Mouse (Mus musculus): ENCODE results near the gene Gpr108. TPM values are rescaled to one million over a fixed set of nuclear protein-coding genes. Genes with fewer than 3 reads are reported as not detected.
"Not testable (repeated sequence)": the region's sequence is repeated elsewhere in the genome, so short reads cannot be mapped to it uniquely, and the experiment has no call there.

Gene Gpr108
- polyA plus RNA-seq, 1 experiment from 2014 or later, result 32.6 TPM

GRCm38 (mm10) chr17:57279591-57280224 is 31.5 kb upstream of the Gpr108 start:
- Histone ChIP-seq H3K9ac (no peak overlapping the region), H3K4me1 (replicated peaks) (peaks cover 11% of the 10 kb centered on the region), H3K4me3 (replicated peaks) (no peak overlapping the region; the same call in 1 of the 2 replicates), H3K4me2 (replicated peaks) (no peak overlapping the region), H3K36me3 (no peaks in the 10 kb centered on the region), H3K27me3 (replicated peaks) (no peaks in the 10 kb centered on the region), H3K27ac (no peak overlapping the region), H3K9me3 (no peaks in the 10 kb centered on the region)
- WGBS, result 48% methylated on average over 9 of the region's 9 CpGs
- no peak for ATAC-seq

- no peak for ATAC-seq
- 55% methylated on average over 26 of the region's 26 CpGs for WGBS
- no peak within 1 kb of the TSS for H3K4me2 ChIP-seq (replicated peaks)
- H3K4me1 ChIP-seq (replicated peaks), result peaks cover 12% of the 10 kb centered on the region
- no peaks in the 10 kb centered on the region for H3K27me3 ChIP-seq (replicated peaks)
- no peak within 1 kb of the TSS for H3K27ac ChIP-seq
- H3K36me3 ChIP-seq, result no peaks in the 10 kb centered on the region
- H3K9me3 ChIP-seq, result no peaks in the 10 kb centered on the region
- peak within 1 kb of the TSS; percentile 5; the same call in 1 of the 2 replicates for H3K4me3 ChIP-seq (replicated peaks)
- H3K9ac ChIP-seq, result no peak within 1 kb of the TSS
These were observed 30.8 kb upstream of the Gpr108 start, which contains the start of gene Vav1 for GRCm38 (mm10) chr17:57278943-57279590. Vav1 (plus strand) TSS chr17:57279100.

DNA sequence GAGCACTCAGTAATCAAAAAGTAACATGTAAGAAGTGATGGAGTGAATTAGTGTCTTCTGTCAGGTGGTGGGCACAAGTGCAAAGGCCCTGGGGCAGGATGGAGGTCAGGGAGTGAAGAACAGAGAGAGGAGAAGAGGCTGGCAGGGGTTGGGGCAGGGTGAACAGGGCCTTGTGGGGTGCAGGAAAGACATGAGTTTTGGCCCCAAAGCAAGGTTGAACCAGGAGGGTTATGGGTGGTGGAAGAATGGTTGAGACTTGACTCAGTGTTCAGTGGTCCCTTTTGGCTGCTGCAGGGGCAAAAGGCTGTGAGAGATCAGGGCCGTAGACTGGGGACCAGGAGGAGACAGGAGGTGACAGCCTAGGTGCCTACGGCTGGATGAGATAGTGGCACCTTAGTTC is 30.3 kb upstream of the Gpr108 start:
- Histone ChIP-seq H3K4me2 (replicated peaks) (no peak overlapping the region), H3K4me1 (replicated peaks) (peaks cover 12% of the 10 kb centered on the region), H3K27ac (no peak overlapping the region), H3K9ac (no peak overlapping the region), H3K9me3 (no peaks in the 10 kb centered on the region), H3K4me3 (replicated peaks) (no peak overlapping the region), H3K27me3 (replicated peaks) (no peaks in the 10 kb centered on the region), H3K36me3 (no peaks in the 10 kb centered on the region)
- no peak for ATAC-seq
- WGBS, result 75% methylated on average over 2 of the region's 2 CpGs

- WGBS, result 79% methylated on average over 5 of the region's 5 CpGs
- H3K4me3 ChIP-seq (replicated peaks); H3K27me3 ChIP-seq (replicated peaks); H3K9ac ChIP-seq; H3K27ac ChIP-seq; H3K36me3 ChIP-seq; H3K4me2 ChIP-seq (replicated peaks); ATAC-seq; H3K9me3 ChIP-seq: not testable (repeated sequence)
- peaks cover 12% of the 10 kb centered on the region for H3K4me1 ChIP-seq (replicated peaks)
These were observed 29.5 kb upstream of the Gpr108 start for GRCm38 (mm10) chr17:57277598-57278261.

- H3K4me1 ChIP-seq (replicated peaks), result peaks cover 12% of the 10 kb centered on the region
- H3K27ac ChIP-seq, result no peak overlapping the region
- ATAC-seq, result peak; percentile 46
- no peaks in the 10 kb centered on the region for H3K27me3 ChIP-seq (replicated peaks)
- H3K4me3 ChIP-seq (replicated peaks), result peak overlapping the region; percentile 52
- WGBS, result under 1% methylated on average over 20 of the region's 20 CpGs
- peak overlapping the region; percentile 84 for H3K4me2 ChIP-seq (replicated peaks)
- H3K9me3 ChIP-seq, result no peaks in the 10 kb centered on the region
- no peak overlapping the region for H3K9ac ChIP-seq
- H3K36me3 ChIP-seq, result no peaks in the 10 kb centered on the region
These were observed 28.4 kb upstream of the Gpr108 start for GRCm38 (mm10) chr17:57276634-57277121.

- peak overlapping the region; percentile 47 for H3K9ac ChIP-seq
- ATAC-seq, result peak; percentile 52
- peak overlapping the region; percentile 52 for H3K4me3 ChIP-seq (replicated peaks)
- H3K4me2 ChIP-seq (replicated peaks), result peak overlapping the region; percentile 84
- no peaks in the 10 kb centered on the region for H3K9me3 ChIP-seq
- peaks cover 12% of the 10 kb centered on the region for H3K4me1 ChIP-seq (replicated peaks)
- WGBS, result 2% methylated on average over 13 of the region's 13 CpGs
- H3K27me3 ChIP-seq (replicated peaks), result no peaks in the 10 kb centered on the region
- no peaks in the 10 kb centered on the region for H3K36me3 ChIP-seq
- no peak overlapping the region for H3K27ac ChIP-seq
These were observed 27.7 kb upstream of the Gpr108 start for GRCm38 (mm10) chr17:57275997-57276351.

DNA sequence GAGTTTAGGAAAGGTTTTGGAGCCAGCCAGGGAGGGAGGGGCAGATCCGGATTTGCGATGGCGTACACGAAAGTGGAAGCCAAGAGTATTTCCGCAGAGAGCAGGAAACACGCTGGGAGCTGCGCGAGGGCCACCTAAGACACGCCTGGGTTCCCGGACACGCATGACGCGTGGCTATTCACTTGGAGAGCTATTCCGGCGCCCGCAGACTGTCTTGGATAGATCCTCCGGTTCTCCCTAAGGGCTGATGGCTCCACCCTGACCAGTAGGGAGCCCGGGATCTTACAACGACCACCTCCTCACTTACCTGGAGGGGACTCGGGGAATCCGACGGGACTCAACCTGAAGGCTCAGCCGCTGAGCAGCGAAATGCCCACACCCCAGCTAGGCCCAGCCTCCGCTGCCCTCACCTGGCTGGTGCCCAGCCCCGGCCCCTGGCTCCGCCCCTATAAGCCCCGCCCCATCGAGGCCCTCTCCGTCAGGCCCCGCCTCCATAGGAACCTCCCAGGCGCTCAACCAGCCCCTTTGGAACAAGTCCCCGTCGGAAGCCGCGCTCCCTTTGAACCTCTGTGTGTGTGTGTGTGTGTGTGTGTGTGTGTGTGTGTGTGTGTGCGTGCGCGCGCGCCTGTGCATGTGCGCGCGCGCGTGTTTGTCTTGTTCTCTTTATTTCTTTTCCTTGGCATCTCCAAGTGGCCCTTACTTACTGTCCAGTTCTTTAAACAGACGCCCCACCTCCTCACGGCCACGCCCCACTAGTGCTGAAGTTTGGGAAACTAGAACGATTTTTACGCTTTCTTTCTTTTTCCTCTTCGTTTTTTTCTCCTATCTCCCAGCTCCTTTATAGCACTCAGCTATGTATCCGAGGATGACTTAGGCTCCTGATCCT is 27.1 kb upstream of the Gpr108 start:
- under 1% methylated on average over 53 of the region's 53 CpGs for WGBS
- ATAC-seq, result peak; percentile 93
- H3K27ac ChIP-seq, result no peak overlapping the region

GRCm38 (mm10) chr17:57274686-57275085 is 26.4 kb upstream of the Gpr108 start:
- H3K9me3 ChIP-seq, result no peaks in the 10 kb centered on the region
- H3K27me3 ChIP-seq (replicated peaks), result no peaks in the 10 kb centered on the region
- no peak overlapping the region for H3K27ac ChIP-seq
- peak overlapping the region; percentile 52 for H3K4me3 ChIP-seq (replicated peaks)
- H3K9ac ChIP-seq, result peak overlapping the region; percentile 47
- H3K36me3 ChIP-seq, result no peaks in the 10 kb centered on the region
- ATAC-seq, result no peak
- peaks cover 12% of the 10 kb centered on the region for H3K4me1 ChIP-seq (replicated peaks)
- 8% methylated on average over 15 of the region's 15 CpGs for WGBS
- peak overlapping the region; percentile 84 for H3K4me2 ChIP-seq (replicated peaks)

More for the DNA sequence above, 27.1 kb upstream of the Gpr108 start:
- H3K4me3 ChIP-seq (replicated peaks), result peak overlapping the region; percentile 52
- peak overlapping the region; percentile 84 for H3K4me2 ChIP-seq (replicated peaks)
- H3K9ac ChIP-seq, result peak overlapping the region; percentile 47
- H3K4me1 ChIP-seq (replicated peaks), result peaks cover 12% of the 10 kb centered on the region
- no peaks in the 10 kb centered on the region for H3K27me3 ChIP-seq (replicated peaks)
- no peaks in the 10 kb centered on the region for H3K9me3 ChIP-seq
- H3K36me3 ChIP-seq, result no peaks in the 10 kb centered on the region

- no peak overlapping the region for H3K4me2 ChIP-seq (replicated peaks)
- 28% methylated on average over 7 of the region's 7 CpGs for WGBS
- no peak for ATAC-seq
These were observed 25.6 kb upstream of the Gpr108 start for GRCm38 (mm10) chr17:57273846-57274245.

DNA sequence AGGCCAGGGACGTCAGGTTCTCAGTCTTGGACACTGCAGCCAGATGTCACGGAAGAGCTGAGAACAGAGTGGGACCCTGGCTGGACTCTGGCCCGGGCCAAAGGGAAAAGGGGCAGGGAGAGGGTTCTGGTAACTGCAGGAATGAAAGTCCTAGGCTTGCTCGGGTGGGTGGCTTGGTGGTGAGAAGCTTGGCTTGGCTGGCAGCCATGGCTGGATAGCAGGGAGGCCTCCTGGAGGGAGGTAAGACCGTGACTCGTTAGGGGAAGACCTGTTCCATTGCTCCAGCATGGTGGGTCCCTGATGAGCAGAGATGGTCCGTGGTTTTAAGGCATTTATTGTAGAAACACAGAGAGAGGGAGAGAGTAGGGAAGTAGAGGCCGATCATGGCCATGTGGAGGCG is 23.1 kb upstream of the Gpr108 start:
- Histone ChIP-seq H3K27ac (no peak overlapping the region), H3K4me1 (replicated peaks) (peaks cover 12% of the 10 kb centered on the region), H3K36me3 (no peaks in the 10 kb centered on the region), H3K4me3 (replicated peaks) (no peak overlapping the region), H3K9ac (no peak overlapping the region), H3K27me3 (replicated peaks) (no peaks in the 10 kb centered on the region), H3K9me3 (no peaks in the 10 kb centered on the region), H3K4me2 (replicated peaks) (no peak overlapping the region)
- no peak for ATAC-seq
- WGBS, result 63% methylated on average over 9 of the region's 9 CpGs

More at GRCm38 (mm10) chr17:57273846-57274245, 25.6 kb upstream of the Gpr108 start:
- H3K9me3 ChIP-seq, result no peaks in the 10 kb centered on the region
- no peaks in the 10 kb centered on the region for H3K27me3 ChIP-seq (replicated peaks)
- no peak overlapping the region for H3K27ac ChIP-seq
- H3K4me3 ChIP-seq (replicated peaks), result no peak overlapping the region
- H3K36me3 ChIP-seq, result no peaks in the 10 kb centered on the region
- H3K9ac ChIP-seq, result no peak overlapping the region
- peaks cover 12% of the 10 kb centered on the region for H3K4me1 ChIP-seq (replicated peaks)

GRCm38 (mm10) chr17:57267556-57268126 is 19.4 kb upstream of the Gpr108 start:
- H3K9me3 ChIP-seq, result no peaks in the 10 kb centered on the region
- H3K36me3 ChIP-seq, result peaks cover 5% of the 10 kb centered on the region
- H3K27me3 ChIP-seq (replicated peaks), result no peaks in the 10 kb centered on the region
- H3K27ac ChIP-seq, result no peak overlapping the region
- H3K4me2 ChIP-seq (replicated peaks), result no peak overlapping the region
- WGBS, result 87% methylated on average over 6 of the region's 6 CpGs
- no peak overlapping the region for H3K9ac ChIP-seq
- peaks cover 14% of the 10 kb centered on the region for H3K4me1 ChIP-seq (replicated peaks)
- H3K4me3 ChIP-seq (replicated peaks), result no peak overlapping the region
- ATAC-seq, result no peak

Measured in intestine, embryonic 15.5 days (tissue).